Mouse (Mus musculus) heart, adult 2 months (tissue): Measurements from ENCODE around the gene H2al1c.
"Not testable (repeated sequence)": the region's sequence is repeated elsewhere in the genome, so short reads cannot be mapped to it uniquely, and the experiment has no call there.

ENCODE experiments used
- CTCF ChIP-seq: fragments of 200-600 bp; IDR thresholded peaks from 2 replicates; pipeline ENCODE4 v1.8.1; 2022; ENCODE audit warnings: antibody characterized with exemption, mild to moderate bottlenecking, moderate library complexity
- POLR2A ChIP-seq: fragments of 200-500 bp; IDR thresholded peaks from 2 replicates; pipeline ENCODE4 v1.6.1; 2011; ENCODE audit warnings: mild to moderate bottlenecking, low read depth, low read length, control low read depth; ENCODE audit not compliant: insufficient read depth

DNA sequence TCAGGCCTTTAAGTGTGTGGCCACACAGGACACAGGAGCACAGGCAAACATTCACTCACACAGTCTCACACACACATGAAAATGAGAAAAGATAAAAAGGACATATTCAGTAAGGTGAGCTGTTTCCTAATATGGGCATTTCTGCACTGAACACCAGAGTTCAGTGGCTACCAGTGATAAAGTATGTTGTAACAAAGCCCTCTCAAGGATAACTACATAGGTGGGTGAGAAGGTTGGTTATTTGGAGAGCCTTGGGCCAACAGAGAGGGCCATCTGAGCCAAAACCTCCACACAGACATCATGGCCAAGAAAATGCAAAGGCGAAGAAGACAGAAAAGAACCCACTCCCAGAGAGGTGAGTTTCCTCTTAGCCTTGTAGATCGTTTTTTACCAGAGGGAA is 22.1 kb downstream of the H2al1c start, which contains the start of gene H2al1j:
- not testable (repeated sequence) for TF ChIP-seq CTCF, POLR2A
